Mouse (Mus musculus): ENCODE results near the gene Ifi202b. TPM values are rescaled to one million over a fixed set of nuclear protein-coding genes. Genes with fewer than 3 reads are reported as not detected.
"Not testable (repeated sequence)": the region's sequence is repeated elsewhere in the genome, so short reads cannot be mapped to it uniquely, and the experiment has no call there.

Ifi202b gene
- polyA plus RNA-seq, 1 experiment from 2014 or later = not detected

- Histone ChIP-seq H3K27ac (replicated peaks) (no peak overlapping the region), H3K4me3 (no peak overlapping the region), H3K27me3 (no peaks in the 10 kb centered on the region), H3K9ac (no peak overlapping the region), H3K4me1 (replicated peaks) (no peaks in the 10 kb centered on the region), H3K9me3 (no peaks in the 10 kb centered on the region), H3K36me3 (no peaks in the 10 kb centered on the region), H3K4me2 (no peak overlapping the region)
- ATAC-seq (ENCODE audit: low read depth) = no peak
- 92% methylated on average over 1 of the region's 1 CpGs for WGBS
Measured at GRCm38 (mm10) chr1:173953563-173953962, 29.0 kb downstream of the Ifi202b start.

- not testable (repeated sequence) for H3K4me1 ChIP-seq (replicated peaks); H3K9me3 ChIP-seq; H3K9ac ChIP-seq; H3K27ac ChIP-seq (replicated peaks); H3K36me3 ChIP-seq; H3K27me3 ChIP-seq; H3K4me2 ChIP-seq; ATAC-seq (ENCODE audit: low read depth); H3K4me3 ChIP-seq
- WGBS = 84% methylated on average over 2 of the region's 2 CpGs
Measured at GRCm38 (mm10) chr1:173949044-173949443, 33.5 kb downstream of the Ifi202b start.

- H3K4me3 ChIP-seq; H3K9ac ChIP-seq; H3K36me3 ChIP-seq; H3K4me2 ChIP-seq; H3K4me1 ChIP-seq (replicated peaks); H3K9me3 ChIP-seq; H3K27ac ChIP-seq (replicated peaks); H3K27me3 ChIP-seq; ATAC-seq (ENCODE audit: low read depth): not testable (repeated sequence)
Measured at GRCm38 (mm10) chr1:173942780-173943066, 39.8 kb downstream of the Ifi202b start.

- not testable (repeated sequence) for ATAC-seq (ENCODE audit: low read depth); H3K27me3 ChIP-seq; H3K4me3 ChIP-seq; H3K4me2 ChIP-seq; H3K9me3 ChIP-seq; H3K4me1 ChIP-seq (replicated peaks); H3K27ac ChIP-seq (replicated peaks); H3K9ac ChIP-seq; H3K36me3 ChIP-seq
- WGBS = 77% methylated on average over 3 of the region's 3 CpGs
Measured at GRCm38 (mm10) chr1:173941924-173942779, 40.4 kb downstream of the Ifi202b start, which contains the start of the genes Mndal and Ifi203. Mndal (minus strand) TSS chr1:173942491. Ifi203 (minus strand) TSS chr1:173942672.

- WGBS = 96% methylated on average over 2 of the region's 2 CpGs
Measured at GRCm38 (mm10) chr1:173941522-173941921, 41.0 kb downstream of the Ifi202b start.

GRCm38 (mm10) chr1:173919279-173919678 lies 63.3 kb downstream of the Ifi202b start:
- not testable (repeated sequence) for H3K36me3 ChIP-seq; H3K27me3 ChIP-seq; H3K4me1 ChIP-seq (replicated peaks); H3K27ac ChIP-seq (replicated peaks); ATAC-seq (ENCODE audit: low read depth); H3K9ac ChIP-seq; H3K9me3 ChIP-seq; H3K4me3 ChIP-seq; H3K4me2 ChIP-seq
- WGBS = 56% methylated on average over 3 of the region's 3 CpGs

More at GRCm38 (mm10) chr1:173941522-173941921, 41.0 kb downstream of the Ifi202b start:
- not testable (repeated sequence) for H3K4me1 ChIP-seq (replicated peaks); H3K4me3 ChIP-seq; H3K36me3 ChIP-seq; H3K27ac ChIP-seq (replicated peaks); H3K4me2 ChIP-seq; ATAC-seq (ENCODE audit: low read depth); H3K9ac ChIP-seq; H3K27me3 ChIP-seq; H3K9me3 ChIP-seq

GRCm38 (mm10) chr1:173914559-173914958 lies 68.0 kb downstream of the Ifi202b start:
- no peak overlapping the region for H3K9ac ChIP-seq
- H3K9me3 ChIP-seq = no peaks in the 10 kb centered on the region
- H3K4me3 ChIP-seq = no peak overlapping the region
- no peaks in the 10 kb centered on the region for H3K4me1 ChIP-seq (replicated peaks)
- 86% methylated on average over 2 of the region's 2 CpGs for WGBS
- H3K36me3 ChIP-seq = no peaks in the 10 kb centered on the region
- H3K27ac ChIP-seq (replicated peaks) = no peak overlapping the region
- H3K27me3 ChIP-seq = no peaks in the 10 kb centered on the region
- no peak overlapping the region for H3K4me2 ChIP-seq
- ATAC-seq (ENCODE audit: low read depth) = no peak

GRCm38 (mm10) chr1:173913256-173913791 lies 69.2 kb downstream of the Ifi202b start:
- not testable (repeated sequence) for H3K9ac ChIP-seq; H3K9me3 ChIP-seq; H3K4me1 ChIP-seq (replicated peaks); H3K27me3 ChIP-seq; H3K4me3 ChIP-seq; ATAC-seq (ENCODE audit: low read depth); H3K4me2 ChIP-seq; H3K36me3 ChIP-seq; H3K27ac ChIP-seq (replicated peaks)

Other genes with a start within 250 kb of the Ifi202b start
- gene Ifi207, start 241.0 kb downstream of the Ifi202b start, polyA plus RNA-seq (2015; fragmentation: Nextera tagmentation; extraction: Ambion mirVana) = 0.69 and 0.96 TPM in 2 replicates
- 0.57 and 0.85 TPM in 2 replicates for gene Ifi204, start 215.8 kb downstream of the Ifi202b start, polyA plus RNA-seq (2015; fragmentation: Nextera tagmentation; extraction: Ambion mirVana)
- gene Ifi211, start 69.7 kb downstream of the Ifi202b start, polyA plus RNA-seq (2015; fragmentation: Nextera tagmentation; extraction: Ambion mirVana) = 0.31 TPM in 1 of 2 replicates, not detected in the other
- 0.59 and 0.78 TPM in 2 replicates for gene Mndal, start 40.3 kb downstream of the Ifi202b start, polyA plus RNA-seq (2015; fragmentation: Nextera tagmentation; extraction: Ambion mirVana)
- 0.21 and 0.85 TPM in 2 replicates for gene Ifi203, start 40.1 kb downstream of the Ifi202b start, polyA plus RNA-seq (2015; fragmentation: Nextera tagmentation; extraction: Ambion mirVana)
- gene Ifi205, start 49.1 kb upstream of the Ifi202b start, polyA plus RNA-seq (2015; fragmentation: Nextera tagmentation; extraction: Ambion mirVana) = not detected in 2 replicates
- gene Olfr433, start 58.0 kb upstream of the Ifi202b start, polyA plus RNA-seq (2015; fragmentation: Nextera tagmentation; extraction: Ambion mirVana) = not detected in 2 replicates
- not detected in 2 replicates for gene Olfr432, start 66.5 kb upstream of the Ifi202b start, polyA plus RNA-seq (2015; fragmentation: Nextera tagmentation; extraction: Ambion mirVana)
- gene Olfr430, start 83.9 kb upstream of the Ifi202b start, polyA plus RNA-seq (2015; fragmentation: Nextera tagmentation; extraction: Ambion mirVana) = not detected in 2 replicates
- not detected in 2 replicates for gene Olfr429, start 101.6 kb upstream of the Ifi202b start, polyA plus RNA-seq (2015; fragmentation: Nextera tagmentation; extraction: Ambion mirVana)
- not detected in 2 replicates for gene Olfr427, start 114.1 kb upstream of the Ifi202b start, polyA plus RNA-seq (2015; fragmentation: Nextera tagmentation; extraction: Ambion mirVana)
- not detected in 2 replicates for gene Olfr231, start 138.4 kb upstream of the Ifi202b start, polyA plus RNA-seq (2015; fragmentation: Nextera tagmentation; extraction: Ambion mirVana)
- gene Olfr424, start 148.8 kb upstream of the Ifi202b start, polyA plus RNA-seq (2015; fragmentation: Nextera tagmentation; extraction: Ambion mirVana) = not detected in 2 replicates
- gene Olfr420, start 172.9 kb upstream of the Ifi202b start, polyA plus RNA-seq (2015; fragmentation: Nextera tagmentation; extraction: Ambion mirVana) = not detected in 2 replicates
- 0.12 and 0.14 TPM in 2 replicates for gene Spta1, start 190.0 kb upstream of the Ifi202b start, polyA plus RNA-seq (2015; fragmentation: Nextera tagmentation; extraction: Ambion mirVana)